In genomic region chr10:70703211-70703610, GRCm38 (mm10) we compare ENCODE assay signal across 21 mouse cellular contexts. TPM values are rescaled to one million over a fixed set of nuclear protein-coding genes. Genes with fewer than 3 reads are reported as not detected.
"Had no signal": no experiment of that assay in that cellular context is flagged by ENCODE, and none has a peak within 500 bp of the region (broad histone marks: within the 10 kb centered on the region; RNA-seq: fewer than 3 reads in every experiment).

No protein-coding gene starts in this region.

- ATAC-seq: liver, postnatal 0 days; lung, postnatal 0 days; midbrain, embryonic 13.5 days; midbrain, embryonic 15.5 days had no signal

- H3K9me3 ChIP-seq: lung, embryonic 15.5 days; midbrain, embryonic 13.5 days; midbrain, embryonic 15.5 days; neural tube, embryonic 13.5 days; stomach, embryonic 15.5 days had no signal

- H3K4me2 ChIP-seq: lung, embryonic 15.5 days; midbrain, embryonic 11.5 days; midbrain, embryonic 13.5 days; midbrain, embryonic 15.5 days; neural tube, embryonic 13.5 days; neural tube, embryonic 15.5 days; stomach, embryonic 15.5 days had no signal

- H3K27me3 ChIP-seq: lung, embryonic 15.5 days; midbrain, embryonic 13.5 days; midbrain, embryonic 15.5 days; neural tube, embryonic 13.5 days; neural tube, embryonic 15.5 days; stomach, embryonic 15.5 days had no signal

- H3K36me3 ChIP-seq: lung, embryonic 15.5 days; midbrain, embryonic 13.5 days; midbrain, embryonic 15.5 days; neural tube, embryonic 13.5 days; neural tube, embryonic 15.5 days; stomach, embryonic 15.5 days had no signal

- DNase-seq: liver, postnatal 0 days; lung, adult 2 months; lung, postnatal 14 days; lung, postnatal 36 days; right cerebral cortex, postnatal 14 days; thymus, adult 2 months; thymus, postnatal 25 days; thymus, postnatal 4 days had no signal

- H3K4me3 ChIP-seq: lung, embryonic 15.5 days; midbrain, embryonic 13.5 days; midbrain, embryonic 15.5 days; neural tube, embryonic 13.5 days; neural tube, embryonic 15.5 days; stomach, embryonic 15.5 days had no signal

- H3K9ac ChIP-seq: liver, postnatal 0 days; lung, embryonic 15.5 days; midbrain, embryonic 13.5 days; midbrain, embryonic 15.5 days; neural tube, embryonic 13.5 days; neural tube, embryonic 15.5 days; stomach, embryonic 15.5 days had no signal

- H3K27ac ChIP-seq: lung, embryonic 15.5 days; macrophage; midbrain, embryonic 13.5 days; midbrain, embryonic 15.5 days; neural tube, embryonic 13.5 days; neural tube, embryonic 15.5 days; stomach, embryonic 15.5 days; stomach, postnatal 0 days had no signal

- H3K4me1 ChIP-seq: lung, embryonic 15.5 days; midbrain, embryonic 13.5 days; midbrain, embryonic 15.5 days; neural tube, embryonic 13.5 days; neural tube, embryonic 15.5 days; stomach, embryonic 15.5 days had no signal

RNA-seq across cellular contexts. Expression of gene Phyhipl, which starts 47.4 kb away (rescaled TPM):
- total RNA-seq: megakaryocyte progenitor cell, adult 5-6 weeks; monocyte, adult 5-6 weeks had no signal
- polyA plus RNA-seq: macrophage; spleen, adult 2 months had no signal
